Mouse (Mus musculus) layer of hippocampus, adult 18-20 months (tissue): ENCODE measurements around the gene Atg2a. TPM values are rescaled to one million over a fixed set of nuclear protein-coding genes. Genes with fewer than 3 reads are reported as not detected.

Experiments used
- microRNA-seq, 2 experiments: library from miRNA; unstranded; fragments of <30 nt; microRNA quantifications; one replicate each; pipeline ENCODE4 v1.2.0; 2021
- total RNA-seq, 2 experiments: library from RNA; stranded (reverse); gene quantifications; 2 replicates each; pipeline ENCODE4 v1.2.3; 2021

Atg2a gene
- total RNA-seq, 2 experiments from 2014 or later: 34.0 to 34.2 TPM

Small RNA genes lying within 50 kb of the gene (microRNA-seq; reads per million reads assigned to microRNA genes)
- 16.8 to 22.2 reads per million in 2 experiments for gene Mir192
- gene Mir194-2: 27.4 to 46.6 reads per million in 2 experiments

Other genes with a start within 250 kb of the Atg2a start
- 10 to 100 TPM; 23.2 to 24.8 TPM for gene Capn1, start 225.8 kb upstream of the Atg2a start, total RNA-seq
- gene Syvn1, start 195.1 kb upstream of the Atg2a start, total RNA-seq: 10 to 100 TPM; 43.4 to 44.5 TPM
- 10 to 100 TPM; 48.0 to 52.0 TPM for gene Mrpl49, start 183.9 kb upstream of the Atg2a start, total RNA-seq
- gene Fau, start 183.8 kb upstream of the Atg2a start, total RNA-seq: 100 to 1,000 TPM; 769 to 789 TPM
- 10 to 100 TPM; 34.6 to 36.2 TPM for gene Znhit2, start 180.5 kb upstream of the Atg2a start, total RNA-seq
- 10 to 100 TPM; 22.4 to 24.4 TPM for gene Tm7sf2, start 173.3 kb upstream of the Atg2a start, total RNA-seq
- gene Vps51, start 164.4 kb upstream of the Atg2a start, total RNA-seq: 10 to 100 TPM; 93.7 to 94.4 TPM
- gene Tmem262, start 161.6 kb upstream of the Atg2a start, total RNA-seq: not detected
- gene Gm28374, start 159.4 kb upstream of the Atg2a start, total RNA-seq: 1 to 10 TPM in 1 of 2 experiments, under 1 TPM in 1; 0.91 to 1.3 TPM
- 10 to 100 TPM; 36.6 to 42.0 TPM for gene Zfpl1, start 156.7 kb upstream of the Atg2a start, total RNA-seq
- not detected for gene Cdca5, start 156.7 kb upstream of the Atg2a start, total RNA-seq
- gene AC131692.1, start 147.2 kb upstream of the Atg2a start, total RNA-seq: not detected
- under 1 TPM in 1 of 2 experiments, not detected in 1; 0.12 TPM for gene Naaladl1, start 135.9 kb upstream of the Atg2a start, total RNA-seq
- 10 to 100 TPM; 15.5 to 15.6 TPM for gene Sac3d1, start 123.0 kb upstream of the Atg2a start, total RNA-seq
- 10 to 100 TPM; 37.6 to 45.1 TPM for gene Snx15, start 113.4 kb upstream of the Atg2a start, total RNA-seq
- gene Batf2, start 100.7 kb upstream of the Atg2a start, total RNA-seq: under 1 TPM; 0.59 to 0.89 TPM
- gene Arl2, start 100.1 kb upstream of the Atg2a start, total RNA-seq: 10 to 100 TPM; 83.2 to 84.8 TPM
- gene Majin, start 57.3 kb upstream of the Atg2a start, total RNA-seq: not detected
- gene Gpha2, start 15.3 kb upstream of the Atg2a start, total RNA-seq: not detected
- 100 to 1,000 TPM; 133 TPM for gene Ppp2r5b, start 5.8 kb upstream of the Atg2a start, total RNA-seq
- gene Ehd1, start 35.1 kb downstream of the Atg2a start, total RNA-seq: 10 to 100 TPM; 86.6 to 88.0 TPM
- gene Cdc42bpg, start 64.8 kb downstream of the Atg2a start, total RNA-seq: 1 to 10 TPM; 4.8 to 5.6 TPM
- gene Men1, start 93.3 kb downstream of the Atg2a start, total RNA-seq: 10 to 100 TPM; 63.0 to 71.3 TPM
- gene Map4k2, start 99.5 kb downstream of the Atg2a start, total RNA-seq: 10 to 100 TPM; 82.2 to 89.6 TPM
- 100 to 1,000 TPM; 196 to 207 TPM for gene Sf1, start 122.0 kb downstream of the Atg2a start, total RNA-seq
- 10 to 100 TPM; 26.4 to 27.2 TPM for gene Pygm, start 142.7 kb downstream of the Atg2a start, total RNA-seq
- 10 to 100 TPM; 29.4 to 32.4 TPM for gene Rasgrp2, start 157.7 kb downstream of the Atg2a start, total RNA-seq
- gene Nrxn2, start 177.1 kb downstream of the Atg2a start, total RNA-seq: 100 to 1,000 TPM; 415 to 436 TPM